Mouse (Mus musculus) ES-Bruce4 (cell line): ENCODE measurements around the gene Oprm1. TPM values are rescaled to one million over a fixed set of nuclear protein-coding genes. Genes with fewer than 3 reads are reported as not detected.

ENCODE experiments used
- H3K27ac ChIP-seq: 2 replicates; pipeline ENCODE4 v1.5.1; 2012; ENCODE audit warnings: low read length, inconsistent platforms; ENCODE audit not compliant: insufficient read depth
- H3K27me3 ChIP-seq: 2 replicates; pipeline ENCODE4 v1.6.1; 2012; ENCODE audit warnings: mild to moderate bottlenecking, low read length, inconsistent platforms; ENCODE audit not compliant: control insufficient read depth, poor library complexity, insufficient read depth, severe bottlenecking
- H3K36me3 ChIP-seq: 2 replicates; pipeline ENCODE4 v1.6.1; 2012; ENCODE audit warnings: inconsistent platforms, mild to moderate bottlenecking, low read length, moderate library complexity; ENCODE audit not compliant: control insufficient read depth, poor library complexity, insufficient read depth, severe bottlenecking
- H3K4me1 ChIP-seq: one replicate; pipeline ENCODE4 v1.8.1; 2011; ENCODE audit warnings: low read length; ENCODE audit not compliant: control insufficient read depth, insufficient read depth
- H3K4me3 ChIP-seq: 2 replicates; pipeline ENCODE4 v1.5.1; 2011; ENCODE audit warnings: low read depth, mild to moderate bottlenecking, low read length
- H3K9ac ChIP-seq: 2 replicates; pipeline ENCODE4 v1.6.1; 2012; ENCODE audit warnings: low read depth, mild to moderate bottlenecking, inconsistent platforms; ENCODE audit not compliant: poor library complexity, severe bottlenecking
- H3K9me3 ChIP-seq: replicated peaks from 2 replicates; pipeline ENCODE4 v1.6.1; 2012; ENCODE audit warnings: mild to moderate bottlenecking, low read length, inconsistent platforms; ENCODE audit not compliant: control insufficient read depth, poor library complexity, insufficient read depth, severe bottlenecking
- CTCF ChIP-seq: IDR thresholded peaks from one replicate; pipeline ENCODE4 v1.8.1; 2011; ENCODE audit warnings: low read depth, low read length
- EP300 ChIP-seq: IDR thresholded peaks from 2 replicates; pipeline ENCODE4 v1.6.1; 2011; ENCODE audit warnings: low read depth, low read length; ENCODE audit not compliant: insufficient read depth
- POLR2A ChIP-seq: IDR thresholded peaks from one replicate; pipeline ENCODE4 v1.8.1; 2011; ENCODE audit warnings: low read length; ENCODE audit not compliant: insufficient read depth
- polyA plus RNA-seq: library from polyadenylated mRNA; stranded (reverse); fragments of >200 nt; gene quantifications from 2 replicates; pipeline ENCODE4 v1.2.4, GENCODE M21; 2011; ENCODE audit warnings: low read depth; ENCODE audit not compliant: missing spikeins, insufficient read depth, insufficient read length

Gene Oprm1
- polyA plus RNA-seq, 1 experiment, result not detected

GRCm38 (mm10) chr10:7033459-7033858, 275.2 kb downstream of the Oprm1 start:
- TF ChIP-seq EP300 (no peak), CTCF (no peak), POLR2A (no peak)
- Histone ChIP-seq H3K9ac (no peak overlapping the region), H3K36me3 (no peaks in the 10 kb centered on the region), H3K27me3 (no peaks in the 10 kb centered on the region), H3K4me1 (no peaks in the 10 kb centered on the region), H3K9me3 (no peaks in the 10 kb centered on the region), H3K4me3 (no peak overlapping the region), H3K27ac (no peak overlapping the region)

DNA sequence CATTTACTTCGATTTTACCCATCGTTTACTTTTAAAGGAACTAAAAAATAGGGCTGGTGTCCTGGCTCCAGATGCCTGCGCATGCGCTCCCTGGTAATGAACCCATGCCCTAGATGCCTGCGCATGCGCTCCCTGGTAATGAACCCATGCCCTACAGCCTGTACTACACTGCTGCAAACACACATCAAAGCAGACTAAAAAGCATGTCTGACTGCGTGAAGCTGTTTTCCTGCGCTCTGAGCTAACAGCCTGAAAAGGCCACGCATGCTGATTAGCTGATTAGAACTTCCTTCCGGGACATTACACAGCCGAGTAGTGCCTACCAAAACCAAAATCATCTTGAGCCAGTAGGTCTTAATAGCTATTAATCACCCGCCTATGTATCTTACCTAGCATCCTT, 277.2 kb downstream of the Oprm1 start:
- H3K27me3 ChIP-seq, result no peaks in the 10 kb centered on the region
- no peaks in the 10 kb centered on the region for H3K9me3 ChIP-seq
- no peak overlapping the region for H3K4me3 ChIP-seq
- H3K36me3 ChIP-seq, result no peaks in the 10 kb centered on the region
- TF ChIP-seq POLR2A (no peak), CTCF (no peak), EP300 (no peak)
- H3K9ac ChIP-seq, result no peak overlapping the region
- H3K27ac ChIP-seq, result no peak overlapping the region
- H3K4me1 ChIP-seq, result no peaks in the 10 kb centered on the region

DNA sequence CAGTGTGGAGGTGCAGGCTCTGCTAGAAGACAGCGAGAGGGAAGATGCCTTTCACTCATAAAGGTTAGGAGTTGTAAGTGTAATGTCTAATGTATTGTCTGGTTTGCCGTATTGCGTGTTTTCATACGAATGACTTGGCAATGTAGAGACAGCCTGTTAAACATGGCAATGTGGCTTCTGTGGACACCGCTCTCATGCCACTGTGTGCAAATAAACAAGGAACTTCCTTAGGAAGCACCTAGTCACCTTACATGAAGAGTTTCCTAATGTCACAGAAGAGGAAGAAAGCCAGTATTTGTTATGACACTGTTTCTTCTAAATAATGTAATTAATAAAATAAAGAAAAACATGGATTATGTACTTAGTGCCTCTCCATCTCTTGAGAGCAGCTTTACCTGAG, 278.9 kb downstream of the Oprm1 start:
- Histone ChIP-seq H3K9me3 (no peaks in the 10 kb centered on the region), H3K36me3 (no peaks in the 10 kb centered on the region), H3K4me1 (no peaks in the 10 kb centered on the region), H3K27me3 (no peaks in the 10 kb centered on the region), H3K9ac (no peak overlapping the region), H3K27ac (no peak overlapping the region), H3K4me3 (no peak overlapping the region)
- no peak for TF ChIP-seq EP300
- no peak for TF ChIP-seq CTCF
- no peak for TF ChIP-seq POLR2A

GRCm38 (mm10) chr10:7041032-7041431, 282.7 kb downstream of the Oprm1 start:
- H3K27ac ChIP-seq, result no peak overlapping the region
- TF ChIP-seq EP300 (no peak), POLR2A (no peak), CTCF (no peak)
- no peak overlapping the region for H3K4me3 ChIP-seq
- H3K27me3 ChIP-seq, result no peaks in the 10 kb centered on the region
- no peaks in the 10 kb centered on the region for H3K9me3 ChIP-seq
- no peaks in the 10 kb centered on the region for H3K4me1 ChIP-seq
- H3K36me3 ChIP-seq, result no peaks in the 10 kb centered on the region
- no peak overlapping the region for H3K9ac ChIP-seq

- Histone ChIP-seq H3K27me3 (no peaks in the 10 kb centered on the region), H3K9me3 (no peaks in the 10 kb centered on the region), H3K4me1 (no peaks in the 10 kb centered on the region), H3K4me3 (no peak overlapping the region), H3K36me3 (no peaks in the 10 kb centered on the region), H3K27ac (no peak overlapping the region), H3K9ac (no peak overlapping the region)
- TF ChIP-seq POLR2A, result no peak
- TF ChIP-seq CTCF, result no peak
- no peak for TF ChIP-seq EP300
These were observed 285.6 kb downstream of the Oprm1 start for GRCm38 (mm10) chr10:7043896-7044295.

GRCm38 (mm10) chr10:7047288-7047918, 289.1 kb downstream of the Oprm1 start:
- TF ChIP-seq CTCF (no peak), POLR2A (no peak), EP300 (no peak)
- Histone ChIP-seq H3K27ac (no peak overlapping the region), H3K27me3 (no peaks in the 10 kb centered on the region)

More at GRCm38 (mm10) chr10:7047288-7047918, 289.1 kb downstream of the Oprm1 start:
- Histone ChIP-seq H3K4me3 (no peak overlapping the region), H3K9ac (no peak overlapping the region), H3K36me3 (no peaks in the 10 kb centered on the region), H3K4me1 (no peaks in the 10 kb centered on the region), H3K9me3 (no peaks in the 10 kb centered on the region)
